Mouse (Mus musculus) G1E (cell line): Measurements from ENCODE around the gene Coa4. TPM values are rescaled to one million over a fixed set of nuclear protein-coding genes. Genes with fewer than 3 reads are reported as not detected.

ENCODE experiments used
- ATAC-seq: 2 replicates; pipeline ENCODE4 v1.8.0; 2016; ENCODE audit warnings: mild to moderate bottlenecking; ENCODE audit not compliant: insufficient number of reproducible peaks, poor library complexity, low FRiP score, severe bottlenecking; ENCODE audit errors: extremely low read depth
- DNase-seq: peaks from one replicate; pipeline ENCODE4 v3.0.0; 2012; ENCODE audit warnings: low spot score
- H3K27me3 ChIP-seq: 2 replicates; pipeline ENCODE4 v1.6.1; 2012; ENCODE audit warnings: mild to moderate bottlenecking, low read length, inconsistent platforms; ENCODE audit not compliant: insufficient read depth
- H3K36me3 ChIP-seq: replicated peaks from 2 replicates; pipeline ENCODE3; 2012; ENCODE audit warnings: mild to moderate bottlenecking, inconsistent platforms
- H3K4me1 ChIP-seq: 2 replicates; pipeline ENCODE4 v1.6.1; 2012; ENCODE audit warnings: low read depth, low read length, inconsistent platforms, mixed read lengths; ENCODE audit not compliant: insufficient read depth
- H3K4me3 ChIP-seq: 2 replicates; pipeline ENCODE4 v1.5.1; 2012; ENCODE audit warnings: low read depth, mild to moderate bottlenecking, inconsistent platforms, low read length, moderate library complexity, mixed read lengths
- H3K9me3 ChIP-seq: replicated peaks from 2 replicates; pipeline ENCODE4 v1.6.1; 2012; ENCODE audit warnings: inconsistent platforms
- CTCF ChIP-seq: IDR thresholded peaks from 2 replicates; pipeline ENCODE4 v1.5.1; 2012; ENCODE audit warnings: low read depth, low read length, inconsistent platforms, mixed read lengths
- GATA1 ChIP-seq: IDR thresholded peaks from 2 replicates; pipeline ENCODE4 v1.6.1; 2012; ENCODE audit warnings: borderline replicate concordance, low read length, inconsistent platforms, mixed read lengths
- GATA2 ChIP-seq: IDR thresholded peaks from 2 replicates; pipeline ENCODE4 v1.6.1; 2012; ENCODE audit warnings: low read depth, low read length, inconsistent platforms, borderline replicate concordance
- POLR2AphosphoS5 ChIP-seq: IDR thresholded peaks from 2 replicates; pipeline ENCODE4 v1.6.1; 2012; ENCODE audit warnings: low read depth, low read length, inconsistent platforms; ENCODE audit not compliant: insufficient replicate concordance
- TAL1 ChIP-seq: conservative IDR thresholded peaks from 2 replicates; pipeline ENCODE4 v1.6.1; 2012; ENCODE audit warnings: low read depth, low read length, inconsistent platforms, mixed read lengths
- polyA plus RNA-seq: library from polyadenylated mRNA; stranded (reverse); fragments of >175 nt; gene quantifications from 2 replicates; pipeline ENCODE4 v1.2.3, GENCODE M21; 2012
- total RNA-seq, 2 experiments: library from RNA; stranded (forward) in 1 of 2; stranded (reverse) in 1 of 2; fragments of 200-1000 nt in 1 of 2; fragments of >200 nt in 1 of 2; fragmentation: Nextera tagmentation in 1 of 2; gene quantifications; 2 replicates each; pipeline ENCODE4 v1.2.3; 2014 to 2017

Coa4 gene
- total and polyA plus RNA-seq, 3 experiments: 9.1 to 22.0 (median 20.0) TPM

- Histone ChIP-seq H3K4me1 (peaks cover 34% of the 10 kb centered on the region), H3K27me3 (no peaks in the 10 kb centered on the region), H3K4me3 (no peak overlapping the region), H3K36me3 (peaks cover 45% of the 10 kb centered on the region), H3K9me3 (no peaks in the 10 kb centered on the region; the same call in 1 of the 2 replicates)
- DNase-seq (no peak), ATAC-seq (no peak)
- TF ChIP-seq GATA2 (no peak), POLR2AphosphoS5 (no peak), CTCF (no peak), GATA1 (no peak), TAL1 (no peak)
Measured at GRCm38 (mm10) chr7:100572061-100572460, 35.2 kb downstream of the Coa4 start.

GRCm38 (mm10) chr7:100572704-100573103 is 35.8 kb downstream of the Coa4 start:
- H3K36me3 ChIP-seq: peaks cover 43% of the 10 kb centered on the region
- peaks cover 34% of the 10 kb centered on the region for H3K4me1 ChIP-seq
- no peak for DNase-seq
- TF ChIP-seq TAL1: no peak
- H3K4me3 ChIP-seq: no peak overlapping the region
- no peaks in the 10 kb centered on the region for H3K9me3 ChIP-seq
- no peak for ATAC-seq
- no peaks in the 10 kb centered on the region for H3K27me3 ChIP-seq

GRCm38 (mm10) chr7:100578794-100579193 is 41.9 kb downstream of the Coa4 start:
- H3K4me3 ChIP-seq: no peak overlapping the region
- H3K9me3 ChIP-seq: no peaks in the 10 kb centered on the region
- TF ChIP-seq TAL1: no peak
- TF ChIP-seq POLR2AphosphoS5: no peak
- no peak for TF ChIP-seq GATA1
- no peak for TF ChIP-seq GATA2
- TF ChIP-seq CTCF: no peak
- ATAC-seq: no peak
- H3K36me3 ChIP-seq: peaks cover 22% of the 10 kb centered on the region
- no peaks in the 10 kb centered on the region for H3K27me3 ChIP-seq
- peaks cover 9% of the 10 kb centered on the region for H3K4me1 ChIP-seq
- DNase-seq: no peak

- Histone ChIP-seq H3K36me3 (peaks cover 13% of the 10 kb centered on the region), H3K9me3 (no peaks in the 10 kb centered on the region), H3K4me3 (peak overlapping the region; percentile 73), H3K27me3 (no peaks in the 10 kb centered on the region), H3K4me1 (peaks cover 9% of the 10 kb centered on the region)
- DNase-seq (no peak), ATAC-seq (no peak)
- TF ChIP-seq CTCF (no peak), POLR2AphosphoS5 (no peak), GATA1 (no peak)
Measured at GRCm38 (mm10) chr7:100582235-100582634, 45.4 kb downstream of the Coa4 start.

GRCm38 (mm10) chr7:100582727-100583236 is 45.9 kb downstream of the Coa4 start:
- ATAC-seq (peak; percentile 75), DNase-seq (peak; percentile 53)
- peak overlapping the region; percentile 73 for H3K4me3 ChIP-seq
- no peaks in the 10 kb centered on the region for H3K27me3 ChIP-seq
- H3K36me3 ChIP-seq: peaks cover 11% of the 10 kb centered on the region
- peaks cover 9% of the 10 kb centered on the region for H3K4me1 ChIP-seq
- TF ChIP-seq GATA2: no peak
- TF ChIP-seq GATA1: no peak
- TF ChIP-seq TAL1: no peak
- no peaks in the 10 kb centered on the region for H3K9me3 ChIP-seq

GRCm38 (mm10) chr7:100589816-100590215 is 52.9 kb downstream of the Coa4 start:
- Histone ChIP-seq H3K9me3 (no peaks in the 10 kb centered on the region), H3K27me3 (no peaks in the 10 kb centered on the region), H3K36me3 (no peaks in the 10 kb centered on the region), H3K4me3 (no peak overlapping the region), H3K4me1 (peaks cover 14% of the 10 kb centered on the region)
- DNase-seq (no peak), ATAC-seq (no peak)
- TF ChIP-seq CTCF (no peak), POLR2AphosphoS5 (no peak), GATA1 (no peak), TAL1 (no peak), GATA2 (no peak)

Other genes starting within 250 kb of the Coa4 start
- gene C2cd3, start 164.8 kb upstream of the Coa4 start, total RNA-seq (2014; fragmentation: Nextera tagmentation): 66.0 and 76.2 TPM in 2 replicates
- 26.1 and 27.7 TPM in 2 replicates for gene C2cd3, start 164.8 kb upstream of the Coa4 start, total RNA-seq (2017)
- gene C2cd3, start 164.8 kb upstream of the Coa4 start, polyA plus RNA-seq: 22.6 and 25.7 TPM in 2 replicates
- gene Ppme1, start 164.8 kb upstream of the Coa4 start, total RNA-seq (2014; fragmentation: Nextera tagmentation): 45.2 and 57.8 TPM in 2 replicates
- 85.7 and 87.0 TPM in 2 replicates for gene Ppme1, start 164.8 kb upstream of the Coa4 start, total RNA-seq (2017)
- gene Ppme1, start 164.8 kb upstream of the Coa4 start, polyA plus RNA-seq: 54.4 and 61.1 TPM in 2 replicates
- not detected in 2 replicates for gene Ucp3, start 64.1 kb upstream of the Coa4 start, total RNA-seq (2014; fragmentation: Nextera tagmentation)
- 0.33 TPM in 1 of 2 replicates, not detected in the other for gene Ucp3, start 64.1 kb upstream of the Coa4 start, total RNA-seq (2017)
- gene Ucp3, start 64.1 kb upstream of the Coa4 start, polyA plus RNA-seq: not detected in 2 replicates
- 688 and 701 TPM in 2 replicates for gene Ucp2, start 43.7 kb upstream of the Coa4 start, total RNA-seq (2014; fragmentation: Nextera tagmentation)
- gene Ucp2, start 43.7 kb upstream of the Coa4 start, total RNA-seq (2017): 142 and 164 TPM in 2 replicates
- gene Ucp2, start 43.7 kb upstream of the Coa4 start, polyA plus RNA-seq: 838 and 989 TPM in 2 replicates
- gene Dnajb13, start 22.1 kb upstream of the Coa4 start, total RNA-seq (2014; fragmentation: Nextera tagmentation): not detected in 2 replicates
- 0.16 and 0.35 TPM in 2 replicates for gene Dnajb13, start 22.1 kb upstream of the Coa4 start, total RNA-seq (2017)
- gene Dnajb13, start 22.1 kb upstream of the Coa4 start, polyA plus RNA-seq: not detected in 2 replicates
- gene Rab6a, start 70.3 kb downstream of the Coa4 start, total RNA-seq (2014; fragmentation: Nextera tagmentation): 97.7 and 112 TPM in 2 replicates
- gene Rab6a, start 70.3 kb downstream of the Coa4 start, total RNA-seq (2017): 71.9 and 89.2 TPM in 2 replicates
- 18.8 and 29.6 TPM in 2 replicates for gene Rab6a, start 70.3 kb downstream of the Coa4 start, polyA plus RNA-seq
- gene Mrpl48, start 71.2 kb downstream of the Coa4 start, total RNA-seq (2014; fragmentation: Nextera tagmentation): 19.4 and 21.4 TPM in 2 replicates
- 41.9 and 46.0 TPM in 2 replicates for gene Mrpl48, start 71.2 kb downstream of the Coa4 start, total RNA-seq (2017)
- 1.3 and 1.7 TPM in 2 replicates for gene Mrpl48, start 71.2 kb downstream of the Coa4 start, polyA plus RNA-seq
- gene Plekhb1, start 125.3 kb downstream of the Coa4 start, total RNA-seq (2014; fragmentation: Nextera tagmentation): not detected in 2 replicates
- 0.41 TPM in 1 of 2 replicates, not detected in the other for gene Plekhb1, start 125.3 kb downstream of the Coa4 start, total RNA-seq (2017)
- gene Plekhb1, start 125.3 kb downstream of the Coa4 start, polyA plus RNA-seq: not detected in 2 replicates
- gene Fam168a, start 169.6 kb downstream of the Coa4 start, total RNA-seq (2014; fragmentation: Nextera tagmentation): 63.6 and 88.2 TPM in 2 replicates
- gene Fam168a, start 169.6 kb downstream of the Coa4 start, total RNA-seq (2017): 14.8 and 16.3 TPM in 2 replicates
- 49.3 and 51.9 TPM in 2 replicates for gene Fam168a, start 169.6 kb downstream of the Coa4 start, polyA plus RNA-seq